Mouse (Mus musculus): Measurements from ENCODE around the gene Itga9.

The Itga9 gene

GRCm38 (mm10) chr9:118688921-118689451 is 82.5 kb downstream of the Itga9 start:
- DNase-seq = no peak

- peak; percentile 59 for DNase-seq
These were observed 86.8 kb downstream of the Itga9 start for GRCm38 (mm10) chr9:118693256-118693655.

GRCm38 (mm10) chr9:118694420-118694825 is 87.9 kb downstream of the Itga9 start:
- DNase-seq = peak; percentile 71

GRCm38 (mm10) chr9:118698191-118698590 is 91.7 kb downstream of the Itga9 start:
- DNase-seq = peak; percentile 43

- DNase-seq = peak; percentile 69
These were observed 93.2 kb downstream of the Itga9 start for GRCm38 (mm10) chr9:118699716-118700115.

GRCm38 (mm10) chr9:118700889-118701288 is 94.4 kb downstream of the Itga9 start:
- no peak for DNase-seq

GRCm38 (mm10) chr9:118701791-118702190 is 95.3 kb downstream of the Itga9 start:
- no peak for DNase-seq

GRCm38 (mm10) chr9:118703146-118703545 is 96.7 kb downstream of the Itga9 start:
- DNase-seq = no peak

- DNase-seq = peak; percentile 61
These were observed 99.0 kb downstream of the Itga9 start for GRCm38 (mm10) chr9:118705381-118706074.

GRCm38 (mm10) chr9:118706176-118706975 is 99.9 kb downstream of the Itga9 start:
- peak; percentile 72 for DNase-seq

- no peak for DNase-seq
These were observed 104.1 kb downstream of the Itga9 start for GRCm38 (mm10) chr9:118710625-118711024.

GRCm38 (mm10) chr9:118711749-118712148 is 105.3 kb downstream of the Itga9 start:
- peak; percentile 59 for DNase-seq

GRCm38 (mm10) chr9:118713515-118713914 is 107.0 kb downstream of the Itga9 start:
- DNase-seq = peak; percentile 50

GRCm38 (mm10) chr9:118714536-118714935 is 108.0 kb downstream of the Itga9 start:
- DNase-seq = no peak

GRCm38 (mm10) chr9:118715971-118716628 is 109.6 kb downstream of the Itga9 start:
- no peak for DNase-seq

GRCm38 (mm10) chr9:118717436-118717835 is 110.9 kb downstream of the Itga9 start:
- no peak for DNase-seq

- DNase-seq = no peak
These were observed 112.0 kb downstream of the Itga9 start for GRCm38 (mm10) chr9:118718511-118718910.

GRCm38 (mm10) chr9:118721056-118721455 is 114.6 kb downstream of the Itga9 start:
- DNase-seq = no peak

- no peak for DNase-seq
These were observed 116.4 kb downstream of the Itga9 start for GRCm38 (mm10) chr9:118722789-118723325.

GRCm38 (mm10) chr9:118725128-118725527 is 118.6 kb downstream of the Itga9 start:
- no peak for DNase-seq

GRCm38 (mm10) chr9:118726550-118726949 is 120.1 kb downstream of the Itga9 start:
- no peak for DNase-seq

GRCm38 (mm10) chr9:118728296-118728695 is 121.8 kb downstream of the Itga9 start:
- no peak for DNase-seq

- peak; percentile 40 for DNase-seq
These were observed 122.5 kb downstream of the Itga9 start for GRCm38 (mm10) chr9:118728987-118729386.
